Mouse (Mus musculus) mammary gland, adult 2 months (tissue): ENCODE measurements around the gene Stmn1. TPM values are rescaled to one million over a fixed set of nuclear protein-coding genes. Genes with fewer than 3 reads are reported as not detected.

ENCODE experiments used
- polyA plus RNA-seq: library from polyadenylated mRNA; depleted of rRNA; stranded (reverse); fragments of >200 nt; gene quantifications from 2 replicates; pipeline ENCODE4 v1.2.3, GENCODE M21; 2012; ENCODE audit warnings: low replicate concordance; rRNA removed

Stmn1 gene
- polyA plus RNA-seq: 2.8 and 3.4 TPM in 2 replicates

GRCm38 (mm10) chr4:134468215-134468575 is at the start of gene Stmn1:
Stmn1 (plus strand) TSS chr4:134468320.

DNA sequence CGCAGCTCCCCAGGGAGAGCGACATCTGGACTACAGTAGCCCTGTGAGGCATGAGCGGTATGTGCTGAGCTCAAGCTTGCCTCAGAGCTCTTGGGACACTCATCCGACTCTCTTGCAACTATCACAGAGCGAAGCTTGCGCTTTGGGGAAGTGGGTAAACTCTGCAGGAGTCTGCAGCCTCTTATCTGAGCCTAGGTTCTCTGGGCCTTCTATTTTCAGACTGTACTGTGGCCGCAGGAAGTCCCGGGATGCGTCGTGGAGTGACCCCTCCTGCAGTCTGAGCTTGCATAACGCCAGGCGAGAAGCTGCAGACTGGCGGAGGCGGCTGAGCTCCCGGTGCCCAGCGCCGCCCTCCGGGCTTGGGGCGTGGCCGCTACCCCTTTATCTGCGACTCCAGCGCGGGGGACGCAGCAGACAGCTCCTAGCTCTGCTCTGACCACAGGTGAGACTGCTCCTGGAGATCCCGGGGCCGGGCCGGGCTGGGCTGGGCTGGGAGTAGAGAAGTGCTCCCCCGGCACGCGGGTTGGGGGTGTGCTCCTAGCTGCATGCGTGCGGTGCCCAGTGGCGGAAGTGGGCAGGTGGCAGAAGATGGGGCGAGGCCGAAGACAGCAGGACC is 28.6 kb downstream of the Stmn1 start, which contains the start of gene Paqr7:
TSS of gene Paqr7 (plus strand) at position 103 of the 616 bp plus-strand sequence.

DNA sequence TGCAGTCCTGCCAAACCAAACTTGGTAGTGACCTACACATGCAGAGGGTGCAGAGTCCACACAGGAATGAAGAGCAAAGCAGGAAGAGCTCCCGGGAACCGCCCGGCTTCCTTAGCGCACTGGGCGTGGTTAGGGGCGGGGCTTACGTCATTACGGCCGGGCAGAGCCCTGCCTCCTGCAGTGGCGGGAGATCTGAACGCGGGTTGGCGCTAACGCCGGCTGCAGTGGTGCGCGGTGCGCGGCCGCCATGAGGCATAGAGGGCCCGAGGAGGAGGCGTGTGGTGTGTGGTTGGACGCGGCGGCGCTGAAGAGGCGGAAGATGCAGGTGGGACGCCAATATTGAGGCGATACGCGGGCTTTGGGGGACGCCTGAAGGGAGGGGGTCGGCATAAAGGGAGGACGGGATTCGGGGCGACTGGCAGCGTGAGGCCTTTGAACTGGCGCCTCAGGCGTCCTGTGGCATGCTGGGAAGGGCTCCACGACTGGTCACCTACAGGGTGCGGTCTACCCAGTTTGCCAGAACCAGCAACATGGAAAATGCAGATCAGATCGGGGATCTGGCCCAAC is 42.8 kb downstream of the Stmn1 start, which contains the start of gene Aunip:
TSS of gene Aunip (plus strand) at position 155 of the 567 bp plus-strand sequence.

Other genes with a start within 250 kb of the Stmn1 start
- 0.11 and 0.62 TPM in 2 replicates for gene Catsper4, start 240.9 kb upstream of the Stmn1 start, polyA plus RNA-seq
- 5.7 and 9.0 TPM in 2 replicates for gene Cnksr1, start 229.9 kb upstream of the Stmn1 start, polyA plus RNA-seq
- not detected in 2 replicates for gene E130218I03Rik, start 224.7 kb upstream of the Stmn1 start, polyA plus RNA-seq
- 6.0 and 12.0 TPM in 2 replicates for gene Zfp593, start 222.7 kb upstream of the Stmn1 start, polyA plus RNA-seq
- 0.25 TPM in 1 of 2 replicates, not detected in the other for gene Gm30191, start 221.4 kb upstream of the Stmn1 start, polyA plus RNA-seq
- 21.1 and 54.8 TPM in 2 replicates for gene Grrp1, start 214.2 kb upstream of the Stmn1 start, polyA plus RNA-seq
- 2.0 and 6.4 TPM in 2 replicates for gene Pdik1l, start 180.4 kb upstream of the Stmn1 start, polyA plus RNA-seq
- gene Trim63, start 153.2 kb upstream of the Stmn1 start, polyA plus RNA-seq: 0.13 and 27.2 TPM in 2 replicates
- 0.26 and 0.50 TPM in 2 replicates for gene Slc30a2, start 125.1 kb upstream of the Stmn1 start, polyA plus RNA-seq
- gene Extl1, start 84.5 kb upstream of the Stmn1 start, polyA plus RNA-seq: 9.2 and 11.4 TPM in 2 replicates
- gene Pafah2, start 72.0 kb upstream of the Stmn1 start, polyA plus RNA-seq: 14.5 and 17.4 TPM in 2 replicates
- 39.4 and 59.7 TPM in 2 replicates for gene Paqr7, start 28.4 kb downstream of the Stmn1 start, polyA plus RNA-seq
- gene Aunip, start 42.7 kb downstream of the Stmn1 start, polyA plus RNA-seq: 0.20 TPM in 1 of 2 replicates, not detected in the other
- gene Mtfr1l, start 67.1 kb downstream of the Stmn1 start, polyA plus RNA-seq: 92.8 and 131 TPM in 2 replicates
- gene Selenon, start 83.8 kb downstream of the Stmn1 start, polyA plus RNA-seq: 33.8 and 40.6 TPM in 2 replicates
- 8.3 and 14.5 TPM in 2 replicates for gene Man1c1, start 236.0 kb downstream of the Stmn1 start, polyA plus RNA-seq